Mouse (Mus musculus) lung, postnatal 0 days (tissue): ENCODE measurements at regions not wholly inside any gene's neighbourhood (a gene's known extent, or its start where the extent isn't known, plus 50 kb on each side); places are given as distances from the start of the nearest gene placed in this dataset.

Source experiments
- ATAC-seq: fragments of 200-750 bp; cut with Nextera tagmentation; 2 replicates; pipeline ENCODE4 v1.8.0; 2017; ENCODE audit warnings: moderate library complexity
- DNase-seq: peaks from one replicate; pipeline ENCODE4 v3.0.0-alpha.2; 2016; ENCODE audit warnings: low spot score
- H3K27ac ChIP-seq: fragments of 300-500 bp; sonication (generic); 2 replicates; pipeline ENCODE4 v1.5.1; 2014; ENCODE audit warnings: antibody characterized with exemption, mild to moderate bottlenecking, low read length, mixed read lengths
- H3K27me3 ChIP-seq: fragments of 300-500 bp; sonication (generic); replicated peaks from 2 replicates; pipeline ENCODE4 v1.6.1; 2014; ENCODE audit warnings: low read length, mixed read lengths; ENCODE audit not compliant: insufficient read depth
- H3K36me3 ChIP-seq: fragments of 300-500 bp; sonication (generic); 2 replicates; pipeline ENCODE4 v1.6.1; 2014; ENCODE audit warnings: low read length, mixed read lengths; ENCODE audit not compliant: insufficient read depth
- H3K4me1 ChIP-seq: fragments of 300-500 bp; sonication (generic); 2 replicates; pipeline ENCODE4 v1.6.1; 2014; ENCODE audit warnings: antibody characterized with exemption, low read depth, low read length, mixed read lengths; ENCODE audit not compliant: insufficient read depth
- H3K4me2 ChIP-seq: fragments of 300-500 bp; sonication (generic); replicated peaks from 2 replicates; pipeline ENCODE4 v1.6.1; 2014; ENCODE audit warnings: low read depth, mild to moderate bottlenecking, low read length, moderate library complexity, mixed read lengths
- H3K4me3 ChIP-seq: fragments of 300-500 bp; sonication (generic); 2 replicates; pipeline ENCODE4 v1.5.1; 2014; ENCODE audit warnings: low read depth, low read length
- H3K9ac ChIP-seq: fragments of 300-500 bp; sonication (generic); replicated peaks from 2 replicates; pipeline ENCODE4 v1.6.1; 2014; ENCODE audit warnings: low read depth, mild to moderate bottlenecking
- H3K9me3 ChIP-seq: fragments of 300-500 bp; sonication (generic); 2 replicates; pipeline ENCODE4 v1.6.1; 2016; ENCODE audit warnings: low read length, mixed read lengths
- CTCF ChIP-seq: IDR thresholded peaks from 2 replicates; pipeline ENCODE4 v1.5.1; 2016; ENCODE audit warnings: antibody characterized with exemption, mild to moderate bottlenecking
- EP300 ChIP-seq: IDR thresholded peaks from 2 replicates; pipeline ENCODE4 v1.6.1; 2016; ENCODE audit warnings: antibody characterized with exemption, mild to moderate bottlenecking, control low read depth
- WGBS: fragments of 180-500 bp; shearing (Covaris S2); extraction: QIAGEN DNeasy Blood & Tissue Kit; methylation state at CpG from one replicate; pipeline ENCODE4 v1.1.7; 2014; 5-methylcytosine and 5-hydroxymethylcytosine counted together

DNA sequence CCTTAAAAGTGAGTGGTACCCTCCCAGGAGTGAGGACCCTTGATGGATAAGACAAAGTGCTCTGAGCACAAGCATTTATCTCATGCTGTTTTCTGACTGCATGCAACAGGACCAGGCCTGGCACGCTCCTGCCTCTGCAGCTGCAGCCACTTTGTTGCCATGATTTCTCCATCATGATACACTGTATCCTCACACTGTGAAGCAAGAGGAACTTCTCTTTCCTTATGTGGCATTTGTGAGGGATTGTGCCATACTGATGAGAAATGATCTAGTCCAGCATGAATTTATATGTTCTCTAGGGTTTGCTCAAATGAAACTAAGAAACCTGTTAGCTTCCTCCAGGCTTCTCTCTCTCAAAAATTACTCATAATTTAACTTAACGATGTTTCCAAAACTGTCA, 380.2 kb upstream of the Trib2 start:
- Histone ChIP-seq H3K4me3 (no peak overlapping the region), H3K36me3 (no peaks in the 10 kb centered on the region), H3K4me1 (no peaks in the 10 kb centered on the region), H3K27me3 (no peaks in the 10 kb centered on the region), H3K9ac (no peak overlapping the region), H3K4me2 (no peak overlapping the region), H3K9me3 (no peaks in the 10 kb centered on the region), H3K27ac (no peak overlapping the region)
- no peak for TF ChIP-seq CTCF
- TF ChIP-seq EP300: no peak
- 92% methylated on average over 2 of the region's 2 CpGs for WGBS
- ATAC-seq: no peak
- DNase-seq: no peak

DNA sequence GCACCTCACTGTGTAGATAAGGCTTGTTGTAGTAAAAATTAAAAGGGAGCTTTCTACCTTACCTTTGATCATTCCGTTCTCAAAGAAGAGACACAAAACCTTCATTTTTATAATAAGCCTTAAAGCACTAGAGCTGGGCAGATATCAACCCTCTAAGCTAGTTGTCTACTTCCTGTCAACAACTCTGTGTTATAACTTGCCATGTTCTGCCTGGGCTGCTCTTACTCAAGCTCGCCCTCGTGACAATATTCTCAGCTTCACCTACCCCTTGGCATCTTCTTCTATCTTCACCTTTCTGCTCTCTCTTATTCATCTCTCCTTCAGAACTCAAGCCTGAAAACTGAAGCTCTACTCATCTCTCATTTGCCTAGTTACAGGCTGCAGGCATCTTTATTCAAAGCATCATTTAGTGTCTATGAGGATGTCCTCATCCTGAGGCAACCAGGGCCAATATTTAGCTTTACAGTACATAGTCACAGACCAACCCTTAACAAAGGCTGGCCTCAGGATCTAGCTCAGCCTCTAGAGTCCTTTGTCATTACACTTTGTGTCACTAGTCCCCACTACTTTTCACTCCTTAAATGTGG, 375.2 kb upstream of the Trib2 start:
- ATAC-seq (no peak), DNase-seq (no peak)
- Histone ChIP-seq H3K36me3 (no peaks in the 10 kb centered on the region), H3K27ac (no peak overlapping the region), H3K4me2 (no peak overlapping the region), H3K9me3 (no peaks in the 10 kb centered on the region), H3K27me3 (no peaks in the 10 kb centered on the region), H3K4me1 (no peaks in the 10 kb centered on the region), H3K4me3 (no peak overlapping the region), H3K9ac (no peak overlapping the region)
- 57% methylated on average over 3 of the region's 3 CpGs for WGBS
- TF ChIP-seq EP300 (no peak), CTCF (no peak)

DNA sequence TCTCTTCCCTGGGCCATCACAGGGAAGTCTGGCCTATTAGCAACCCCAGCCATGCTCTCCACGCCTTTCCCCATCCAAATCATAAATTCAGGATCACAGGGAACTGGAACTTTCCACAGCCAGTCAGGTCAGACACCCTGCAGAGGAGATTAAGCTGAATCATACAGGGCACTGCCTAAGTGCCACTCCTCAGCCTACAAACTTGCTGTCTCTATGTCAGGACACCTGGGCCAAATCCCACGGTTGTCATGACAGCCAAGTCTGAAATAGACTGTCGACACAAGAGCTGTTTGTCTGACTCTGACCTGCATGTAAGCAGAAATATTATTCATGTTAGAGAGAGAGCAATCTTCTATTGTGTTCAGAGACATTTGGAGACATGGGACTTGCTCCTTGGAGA, 374.0 kb upstream of the Trib2 start:
- no peak overlapping the region for H3K9ac ChIP-seq
- WGBS: 30% methylated on average over 3 of the region's 3 CpGs
- H3K27me3 ChIP-seq: no peaks in the 10 kb centered on the region
- H3K36me3 ChIP-seq: no peaks in the 10 kb centered on the region
- ATAC-seq (no peak), DNase-seq (no peak)
- no peak overlapping the region for H3K4me3 ChIP-seq
- H3K4me2 ChIP-seq: no peak overlapping the region
- no peak for TF ChIP-seq CTCF
- TF ChIP-seq EP300: no peak
- H3K4me1 ChIP-seq: no peaks in the 10 kb centered on the region
- no peaks in the 10 kb centered on the region for H3K9me3 ChIP-seq
- no peak overlapping the region for H3K27ac ChIP-seq

DNA sequence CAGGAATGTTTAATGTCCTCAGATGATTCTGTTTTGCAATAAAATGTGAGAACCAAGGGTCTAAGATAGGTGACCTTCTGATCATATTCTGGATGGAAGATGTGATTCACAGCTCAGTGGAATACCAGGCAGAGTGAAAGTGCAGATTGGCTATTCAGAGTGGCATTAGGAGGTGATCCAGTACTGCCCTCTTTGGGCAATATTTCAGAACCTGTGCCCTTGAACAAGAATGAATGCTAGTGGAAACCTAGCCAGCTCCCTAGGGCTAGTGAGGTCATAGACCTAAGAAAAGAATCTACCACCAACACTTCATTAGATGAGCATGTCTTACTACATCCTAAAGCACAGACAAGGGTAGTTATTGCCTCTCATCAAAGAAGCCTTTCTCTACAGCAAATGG, 372.7 kb upstream of the Trib2 start:
- Histone ChIP-seq H3K4me1 (no peaks in the 10 kb centered on the region), H3K9me3 (no peaks in the 10 kb centered on the region), H3K36me3 (no peaks in the 10 kb centered on the region), H3K27ac (no peak overlapping the region), H3K27me3 (no peaks in the 10 kb centered on the region), H3K4me3 (no peak overlapping the region), H3K9ac (no peak overlapping the region), H3K4me2 (no peak overlapping the region)
- no peak for ATAC-seq
- DNase-seq: no peak
- TF ChIP-seq EP300 (no peak), CTCF (peak; percentile 24)

DNA sequence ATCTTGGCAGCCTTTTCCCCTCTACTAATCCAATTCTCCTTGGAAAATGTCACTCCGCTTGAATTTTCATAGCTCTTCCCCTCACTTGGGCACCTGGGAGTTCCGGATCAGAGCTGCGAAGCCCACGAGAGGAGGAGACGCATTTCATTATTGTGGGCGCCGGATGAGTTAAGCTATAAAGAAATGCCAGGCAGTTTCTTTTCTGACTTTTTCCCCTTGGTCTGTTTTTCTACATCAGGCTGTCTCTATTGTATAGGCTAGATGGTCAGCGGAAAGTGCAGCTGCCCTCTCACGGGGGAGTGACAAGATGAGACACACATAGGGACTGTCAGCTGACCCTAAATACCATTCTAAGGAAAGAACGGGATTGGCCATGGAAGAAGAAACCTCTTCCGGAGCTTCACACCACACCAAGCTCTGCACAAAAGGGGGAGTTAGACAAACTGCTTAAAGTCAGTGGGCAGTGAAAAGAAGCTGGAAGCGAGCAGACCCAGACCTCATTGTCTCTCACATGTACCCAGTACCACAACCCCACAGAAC, 369.3 kb upstream of the Trib2 start:
- Histone ChIP-seq H3K27me3 (no peaks in the 10 kb centered on the region), H3K4me3 (no peak overlapping the region), H3K36me3 (no peaks in the 10 kb centered on the region), H3K27ac (no peak overlapping the region), H3K4me1 (no peaks in the 10 kb centered on the region), H3K9me3 (no peaks in the 10 kb centered on the region), H3K4me2 (no peak overlapping the region), H3K9ac (no peak overlapping the region)
- WGBS: 60% methylated on average over 12 of the region's 12 CpGs
- TF ChIP-seq CTCF: no peak
- no peak for DNase-seq
- no peak for ATAC-seq

DNA sequence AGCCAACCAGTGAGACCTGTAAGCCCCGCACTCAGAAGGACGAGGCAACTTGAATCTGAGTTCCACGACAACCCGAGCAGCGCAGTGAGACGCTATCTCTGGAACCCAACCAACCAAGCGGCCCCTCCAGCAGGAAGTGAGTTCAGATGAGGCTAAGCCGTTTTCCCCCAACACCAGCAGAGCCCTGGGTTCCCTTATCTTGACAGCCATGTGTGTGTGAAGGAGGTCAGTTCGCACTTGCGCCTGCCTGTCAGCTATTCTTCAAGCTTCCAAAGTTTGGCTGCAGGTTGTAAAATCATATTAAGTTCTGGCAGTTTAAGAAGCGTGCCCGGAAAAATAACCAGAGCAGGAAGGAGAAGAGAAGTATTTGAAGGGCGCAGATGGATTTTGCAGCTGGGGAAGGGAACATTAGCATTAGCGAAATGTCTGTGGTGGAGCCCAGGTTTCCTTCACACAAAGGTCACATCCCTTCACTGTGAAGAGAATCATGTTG, 368.8 kb upstream of the Trib2 start:
- H3K9ac ChIP-seq: no peak overlapping the region
- no peaks in the 10 kb centered on the region for H3K9me3 ChIP-seq
- no peak overlapping the region for H3K27ac ChIP-seq
- WGBS: 24% methylated on average over 14 of the region's 14 CpGs
- H3K27me3 ChIP-seq: no peaks in the 10 kb centered on the region
- H3K36me3 ChIP-seq: no peaks in the 10 kb centered on the region
- no peak for TF ChIP-seq EP300
- no peak for TF ChIP-seq CTCF
- H3K4me2 ChIP-seq: 0 out of 2 replicates have a peak overlapping the region, but pooled peaks have one; percentile 18
- no peaks in the 10 kb centered on the region for H3K4me1 ChIP-seq
- DNase-seq (peak; percentile 8), ATAC-seq (no peak)
- H3K4me3 ChIP-seq: no peak overlapping the region

DNA sequence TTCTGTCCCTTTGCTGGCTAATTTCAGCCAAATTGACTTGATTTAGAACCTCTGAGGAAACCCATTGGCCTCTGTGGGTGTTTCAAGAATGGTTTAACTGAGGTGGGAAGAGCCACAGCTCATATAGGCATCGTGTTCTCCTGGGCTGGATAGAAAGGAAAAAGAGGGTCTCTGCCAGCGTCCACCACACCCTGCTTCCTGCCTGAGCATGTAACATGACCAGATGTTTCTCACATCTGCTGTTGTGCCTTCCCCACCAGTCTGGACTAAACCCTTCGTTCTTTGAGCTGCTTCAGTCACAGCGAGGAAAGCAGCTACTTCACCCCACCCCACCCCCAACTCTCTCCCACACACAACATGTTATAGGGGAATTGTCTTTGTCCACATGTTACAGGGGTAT, 366.3 kb upstream of the Trib2 start:
- Histone ChIP-seq H3K9ac (no peak overlapping the region), H3K27ac (no peak overlapping the region), H3K27me3 (no peaks in the 10 kb centered on the region), H3K9me3 (no peaks in the 10 kb centered on the region), H3K4me3 (no peak overlapping the region), H3K4me2 (no peak overlapping the region), H3K36me3 (no peaks in the 10 kb centered on the region), H3K4me1 (no peaks in the 10 kb centered on the region)
- no peak for ATAC-seq
- no peak for DNase-seq
- 33% methylated on average over 4 of the region's 4 CpGs for WGBS
- TF ChIP-seq EP300: no peak
- TF ChIP-seq CTCF: no peak
